Mouse (Mus musculus) midbrain, embryonic 11.5 days (tissue): ENCODE measurements around the gene I0C0044D17Rik. TPM values are rescaled to one million over a fixed set of nuclear protein-coding genes. Genes with fewer than 3 reads are reported as not detected.
"Not testable (repeated sequence)": the region's sequence is repeated elsewhere in the genome, so short reads cannot be mapped to it uniquely, and the experiment has no call there.

Source experiments
- ATAC-seq: fragments of 200-750 bp; cut with Nextera tagmentation; 2 replicates; pipeline ENCODE4 v1.8.0; 2017; ENCODE audit warnings: moderate TSS enrichment, moderate library complexity; ENCODE audit not compliant: low FRiP score
- DNase-seq: peaks from one replicate; pipeline ENCODE4 v3.0.0; 2015; ENCODE audit warnings: low spot score; ENCODE audit errors: missing footprints
- H3K27ac ChIP-seq: fragments of 300-500 bp; sonication (generic); 2 replicates; pipeline ENCODE4 v1.5.1; 2014; ENCODE audit warnings: low read depth, low read length
- H3K27me3 ChIP-seq: fragments of 300-500 bp; sonication (generic); 2 replicates; pipeline ENCODE4 v1.6.1; 2014; ENCODE audit warnings: mild to moderate bottlenecking, low read length, moderate library complexity, mixed read lengths; ENCODE audit not compliant: control insufficient read depth, insufficient read depth
- H3K36me3 ChIP-seq: fragments of 300-500 bp; sonication (generic); 2 replicates; pipeline ENCODE4 v1.6.1; 2014; ENCODE audit warnings: mild to moderate bottlenecking, low read length, moderate library complexity, mixed read lengths; ENCODE audit not compliant: control insufficient read depth, insufficient read depth
- H3K4me1 ChIP-seq: fragments of 300-500 bp; sonication (generic); 2 replicates; pipeline ENCODE4 v1.6.1; 2014; ENCODE audit warnings: low read length; ENCODE audit not compliant: control insufficient read depth, insufficient read depth
- H3K4me2 ChIP-seq: fragments of 300-500 bp; sonication (generic); 2 replicates; pipeline ENCODE4 v1.6.1; 2014; ENCODE audit warnings: mild to moderate bottlenecking, moderate library complexity
- H3K4me3 ChIP-seq: fragments of 300-500 bp; sonication (generic); 2 replicates; pipeline ENCODE4 v1.5.1; 2014; ENCODE audit warnings: low read depth, low read length
- H3K9ac ChIP-seq: fragments of 300-500 bp; sonication (generic); 2 replicates; pipeline ENCODE4 v1.6.1; 2014; ENCODE audit warnings: low read length
- H3K9me3 ChIP-seq: fragments of 300-500 bp; sonication (generic); 2 replicates; pipeline ENCODE4 v1.6.1; 2016; ENCODE audit warnings: low read length; ENCODE audit not compliant: control insufficient read depth
- WGBS: fragments of 180-500 bp; shearing (Covaris S2); extraction: QIAGEN DNeasy Blood & Tissue Kit; methylation state at CpG from one replicate; pipeline ENCODE4 v1.1.7; 2014; 5-methylcytosine and 5-hydroxymethylcytosine counted together
- polyA plus RNA-seq: library from polyadenylated mRNA; unstranded; fragments of >200 nt; fragmentation: Nextera tagmentation; extraction: Ambion mirVana; gene quantifications from 2 replicates; pipeline ENCODE4 v1.2.1, GENCODE M21; 2014

The I0C0044D17Rik gene
- polyA plus RNA-seq, 1 experiment from 2014 or later = not detected

- Histone ChIP-seq H3K9me3 (no peaks in the 10 kb centered on the region), H3K27ac (no peak overlapping the region), H3K9ac (no peak overlapping the region), H3K36me3 (no peaks in the 10 kb centered on the region), H3K4me2 (no peak overlapping the region), H3K4me1 (no peaks in the 10 kb centered on the region), H3K4me3 (no peak overlapping the region), H3K27me3 (no peaks in the 10 kb centered on the region)
- DNase-seq = no peak
- WGBS = 75% methylated on average over 6 of the region's 6 CpGs
- no peak for ATAC-seq
Measured at GRCm38 (mm10) chr4:98847120-98847885, 23.7 kb upstream of the I0C0044D17Rik start.

- Histone ChIP-seq H3K27me3 (no peaks in the 10 kb centered on the region), H3K27ac (no peak overlapping the region), H3K4me3 (no peak overlapping the region), H3K36me3 (no peaks in the 10 kb centered on the region), H3K4me2 (no peak overlapping the region), H3K9me3 (no peaks in the 10 kb centered on the region), H3K9ac (no peak overlapping the region), H3K4me1 (no peaks in the 10 kb centered on the region)
- 57% methylated on average over 3 of the region's 3 CpGs for WGBS
- ATAC-seq (no peak), DNase-seq (no peak)
Measured at GRCm38 (mm10) chr4:98846396-98846795, 22.8 kb upstream of the I0C0044D17Rik start.

- Histone ChIP-seq H3K9me3 (no peaks in the 10 kb centered on the region), H3K4me2 (no peak overlapping the region), H3K36me3 (no peaks in the 10 kb centered on the region), H3K27ac (no peak overlapping the region), H3K9ac (no peak overlapping the region), H3K4me1 (peaks cover 2% of the 10 kb centered on the region; the same call in 1 of the 2 replicates), H3K4me3 (no peak overlapping the region), H3K27me3 (no peaks in the 10 kb centered on the region)
- no peak for ATAC-seq
- DNase-seq = no peak
- 79% methylated on average over 8 of the region's 8 CpGs for WGBS
Measured at GRCm38 (mm10) chr4:98845687-98846125, 22.1 kb upstream of the I0C0044D17Rik start.

- no peaks in the 10 kb centered on the region for H3K36me3 ChIP-seq
- DNase-seq = no peak
Measured at GRCm38 (mm10) chr4:98845201-98845600, 21.6 kb upstream of the I0C0044D17Rik start.

GRCm38 (mm10) chr4:98843906-98844597 lies 20.4 kb upstream of the I0C0044D17Rik start:
- H3K9me3 ChIP-seq = no peaks in the 10 kb centered on the region
- no peak overlapping the region for H3K27ac ChIP-seq
- WGBS = 78% methylated on average over 7 of the region's 7 CpGs
- no peak overlapping the region for H3K4me3 ChIP-seq
- no peak overlapping the region for H3K4me2 ChIP-seq
- peaks cover 6% of the 10 kb centered on the region; the same call in 1 of the 2 replicates for H3K4me1 ChIP-seq
- no peak for DNase-seq
- ATAC-seq = no peak
- H3K9ac ChIP-seq = no peak overlapping the region
- no peaks in the 10 kb centered on the region for H3K27me3 ChIP-seq
- no peaks in the 10 kb centered on the region for H3K36me3 ChIP-seq

More at GRCm38 (mm10) chr4:98845201-98845600, 21.6 kb upstream of the I0C0044D17Rik start:
- WGBS = 85% methylated on average over 4 of the region's 4 CpGs
- Histone ChIP-seq H3K27me3 (no peaks in the 10 kb centered on the region), H3K27ac (no peak overlapping the region), H3K4me2 (no peak overlapping the region), H3K4me1 (peaks cover 6% of the 10 kb centered on the region; the same call in 1 of the 2 replicates), H3K9me3 (no peaks in the 10 kb centered on the region), H3K9ac (no peak overlapping the region), H3K4me3 (no peak overlapping the region)
- no peak for ATAC-seq

GRCm38 (mm10) chr4:98841251-98841650 lies 17.6 kb upstream of the I0C0044D17Rik start:
- not testable (repeated sequence) for H3K9ac ChIP-seq
- 81% methylated on average over 4 of the region's 6 CpGs for WGBS

GRCm38 (mm10) chr4:98840526-98840925 lies 16.9 kb upstream of the I0C0044D17Rik start:
- H3K4me1 ChIP-seq = peaks cover 6% of the 10 kb centered on the region; the same call in 1 of the 2 replicates
- 26% methylated on average over 6 of the region's 6 CpGs for WGBS
- H3K27ac ChIP-seq = no peak overlapping the region
- H3K4me2 ChIP-seq = no peak overlapping the region
- peak; percentile 89 for DNase-seq
- no peaks in the 10 kb centered on the region for H3K36me3 ChIP-seq
- no peaks in the 10 kb centered on the region for H3K27me3 ChIP-seq
- H3K4me3 ChIP-seq = no peak overlapping the region
- H3K9me3 ChIP-seq = no peaks in the 10 kb centered on the region
- peak overlapping the region; percentile 16; the same call in 1 of the 2 replicates for H3K9ac ChIP-seq
- ATAC-seq = peak; percentile 71

More at GRCm38 (mm10) chr4:98841251-98841650, 17.6 kb upstream of the I0C0044D17Rik start:
- not testable (repeated sequence) for H3K4me3 ChIP-seq, DNase-seq, H3K27me3 ChIP-seq, H3K9me3 ChIP-seq, ATAC-seq, H3K4me2 ChIP-seq, H3K4me1 ChIP-seq, H3K36me3 ChIP-seq, H3K27ac ChIP-seq

- Histone ChIP-seq H3K27ac (no peak overlapping the region), H3K9me3 (no peaks in the 10 kb centered on the region), H3K9ac (no peak overlapping the region), H3K4me3 (no peak overlapping the region), H3K4me1 (peaks cover 6% of the 10 kb centered on the region; the same call in 1 of the 2 replicates), H3K36me3 (no peaks in the 10 kb centered on the region), H3K27me3 (no peaks in the 10 kb centered on the region), H3K4me2 (no peak overlapping the region)
- DNase-seq (no peak), ATAC-seq (no peak)
- 88% methylated on average over 4 of the region's 4 CpGs for WGBS
Measured at GRCm38 (mm10) chr4:98838913-98839312, 15.3 kb upstream of the I0C0044D17Rik start.
